ENCODE assay signal across 1 mouse cellular context in the genomic region with DNA sequence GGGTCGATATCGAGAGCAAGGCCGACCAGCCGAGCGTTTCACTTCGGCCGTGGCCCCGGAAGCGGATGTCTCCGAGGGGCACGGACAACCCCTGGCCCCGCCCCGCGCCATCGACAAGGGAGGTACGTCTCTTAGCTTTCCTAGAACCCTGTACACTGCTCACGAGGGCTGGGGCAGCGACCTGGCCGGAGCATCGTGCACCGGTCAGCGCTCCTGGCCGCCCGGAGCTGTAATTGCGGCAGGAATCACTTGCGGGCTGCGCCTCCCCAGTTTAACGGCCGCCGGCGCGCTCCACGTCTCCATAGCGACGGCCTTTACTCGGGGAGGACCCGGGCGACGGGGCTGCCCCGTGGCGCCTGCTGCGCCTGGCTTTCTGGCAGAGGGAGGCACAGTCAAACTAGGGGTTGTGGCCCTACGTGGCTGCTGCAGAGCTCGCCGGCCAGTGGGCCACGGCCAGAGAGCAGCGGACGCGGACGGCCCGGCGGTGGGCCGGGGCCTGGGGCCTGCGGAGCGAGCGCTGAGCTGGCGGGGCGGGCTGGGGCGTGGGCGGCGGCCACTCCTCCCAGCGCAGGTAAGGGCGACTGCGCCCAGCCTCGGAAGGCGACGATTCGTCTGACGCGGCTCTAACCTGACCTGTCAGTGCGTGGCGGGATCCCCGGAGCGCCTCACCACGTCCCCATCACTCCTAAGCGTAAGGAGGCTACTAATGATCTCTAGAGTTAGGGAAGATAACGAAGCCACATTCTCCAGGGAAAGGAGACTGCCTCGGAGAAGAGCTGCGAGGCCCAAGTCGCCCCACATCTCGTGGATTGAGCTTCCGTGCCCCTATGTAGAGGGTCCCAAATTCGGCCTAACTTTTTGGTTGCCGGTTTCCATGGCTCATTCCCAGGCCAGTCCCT.
TF ChIP-seq lines count a peak whose summit lies in the region.

Gene Glt8d1, plus strand, starts transcription at position 94 of the 899 bp plus-strand sequence.
Gene Spcs1, minus strand, starts transcription at position 366 of the 899 bp plus-strand sequence.

TF ChIP-seq in CH12.LX, 34 proteins besides CTCF, POLR2A, EP300 and RAD21:
- peak; percentile 46; the same call in 1 of the 2 replicates for TF ChIP-seq TCF12 (IDR thresholded peaks at IDR 0.05; ENCODE audit: low read depth, low read length)
- 0 out of 2 replicates have a peak, but pooled peaks have one; percentile 65 for TF ChIP-seq KAT2A (IDR thresholded peaks at IDR 0.05; ENCODE audit: insufficient replicate concordance, low read length)
- no peak for TF ChIP-seq PAX5 (IDR thresholded peaks at IDR 0.05; ENCODE audit: low read length)
- TF ChIP-seq NRF1 (IDR thresholded peaks at IDR 0.05; ENCODE audit: low read depth, low read length): peak; percentile 55
- peak; percentile 93 for TF ChIP-seq MAX (IDR thresholded peaks at IDR 0.05; ENCODE audit: low read length)
- no peak for TF ChIP-seq MAFK (IDR thresholded peaks at IDR 0.05; ENCODE audit: insufficient replicate concordance, low read length)
- TF ChIP-seq USF1 (IDR thresholded peaks at IDR 0.05; ENCODE audit: low read depth, low read length): no peak
- no peak for TF ChIP-seq GABPA (IDR thresholded peaks at IDR 0.05; ENCODE audit: insufficient replicate concordance, low read depth, low read length)
- TF ChIP-seq ETS1 (conservative IDR thresholded peaks at IDR 0.05; ENCODE audit: low read depth, low read length): no peak
- peak; percentile 3; the same call in 1 of the 2 replicates for TF ChIP-seq IRF4 (IDR thresholded peaks at IDR 0.05; ENCODE audit: low read depth, low read length)
- TF ChIP-seq BHLHE40 (IDR thresholded peaks at IDR 0.05; ENCODE audit: low read depth, low read length): 0 out of 2 replicates have a peak, but pooled peaks have one; percentile 4
- no peak for TF ChIP-seq JUN (IDR thresholded peaks at IDR 0.05; ENCODE audit: insufficient read depth, low read depth, low read length)
- TF ChIP-seq MYC (IDR thresholded peaks at IDR 0.05; ENCODE audit: low read depth, low read length): no peak
- 0 out of 2 replicates have a peak, but pooled peaks have one; percentile 26 for TF ChIP-seq CHD2 (IDR thresholded peaks at IDR 0.05; ENCODE audit: low read length)
- no peak for TF ChIP-seq ZNF384 (IDR thresholded peaks at IDR 0.05; ENCODE audit: low read depth, low read length)
- no peak for TF ChIP-seq CHD1 (IDR thresholded peaks at IDR 0.05; ENCODE audit: low read depth, low read length)
- peak; percentile 79; the same call in 1 of the 2 replicates for TF ChIP-seq UBTF (IDR thresholded peaks at IDR 0.05; ENCODE audit: low read depth, low read length)
- TF ChIP-seq SMC3 (IDR thresholded peaks at IDR 0.05; ENCODE audit: low read depth, low read length): no peak
- 0 out of 2 replicates have a peak, but pooled peaks have one; percentile 80 for TF ChIP-seq MXI1 (IDR thresholded peaks at IDR 0.05; ENCODE audit: low read depth, low read length)
- TF ChIP-seq ZC3H11A (IDR thresholded peaks at IDR 0.05; ENCODE audit: low read depth, low read length): no peak
- peak; percentile 67 for TF ChIP-seq ELF1 (IDR thresholded peaks at IDR 0.05; ENCODE audit: low read depth, low read length)
- 0 out of 2 replicates have a peak, but pooled peaks have one; percentile 36 for TF ChIP-seq POLR2AphosphoS2 (IDR thresholded peaks at IDR 0.05; ENCODE audit: low read depth, low read length)
- no peak; the same call in none of the 2 replicates for TF ChIP-seq MEF2A (IDR thresholded peaks at IDR 0.05; ENCODE audit: borderline replicate concordance, low read depth, low read length)
- TF ChIP-seq JUND (conservative IDR thresholded peaks at IDR 0.05; ENCODE audit: low read depth, low read length): no peak
- TF ChIP-seq ZKSCAN1 (IDR thresholded peaks at IDR 0.05; ENCODE audit: borderline replicate concordance, low read depth, low read length): no peak
- TF ChIP-seq TBP (conservative IDR thresholded peaks at IDR 0.05; ENCODE audit: low read depth, low read length): no peak
- peak; percentile 88 for TF ChIP-seq SIN3A (IDR thresholded peaks at IDR 0.05; ENCODE audit: low read length)
- TF ChIP-seq USF2 (conservative IDR thresholded peaks at IDR 0.05; ENCODE audit: low read depth, low read length): no peak
- peak; percentile 77 for TF ChIP-seq HCFC1 (IDR thresholded peaks at IDR 0.05; ENCODE audit: low read depth, low read length)
- no peak for TF ChIP-seq ZMIZ1 (IDR thresholded peaks at IDR 0.05; ENCODE audit: low read depth, low read length)
- 0 out of 2 replicates have a peak, but pooled peaks have one; percentile 11 for TF ChIP-seq RCOR1 (conservative IDR thresholded peaks at IDR 0.05; ENCODE audit: low read depth, low read length)
- peak; percentile 70 for TF ChIP-seq NELFE (IDR thresholded peaks at IDR 0.05; ENCODE audit: low read depth, low read length)
- TF ChIP-seq E2F4 (IDR thresholded peaks at IDR 0.05; ENCODE audit: insufficient replicate concordance, low read depth, low read length): no peak
- TF ChIP-seq MAZ (IDR thresholded peaks at IDR 0.05; ENCODE audit: low read depth, low read length): peak; percentile 36; the same call in 1 of the 2 replicates
TF ChIP-seq in CH12.LX: peak in this region for 16.
